Mouse (Mus musculus): ENCODE data around the gene Mbl2.

- no peak for TF ChIP-seq CTCF (IDR thresholded peaks at IDR 0.05)
- TF ChIP-seq EP300 (IDR thresholded peaks at IDR 0.05; ENCODE audit: insufficient read depth, low read depth, low read length) = no peak
These were observed 1.7 kb downstream of the Mbl2 start for GRCm38 (mm10) chr19:30234416-30234815.
